Mouse (Mus musculus): Measurements from ENCODE around the gene Sf1.

GRCm38 (mm10) chr19:6346023-6346422, 17.5 kb upstream of the Sf1 start:
- no peak for TF ChIP-seq CTCF (IDR thresholded peaks at IDR 0.05)
- TF ChIP-seq EP300 (IDR thresholded peaks at IDR 0.05) = no peak

Measured in lung, postnatal 0 days (tissue).